Mouse (Mus musculus) embryonic facial prominence, embryonic 10.5 days (tissue): ENCODE measurements around the gene Rnf187. TPM values are rescaled to one million over a fixed set of nuclear protein-coding genes. Genes with fewer than 3 reads are reported as not detected.

ENCODE experiments used
- DNase-seq: peaks from one replicate; pipeline ENCODE4 v3.0.0-alpha.2; 2017; ENCODE audit warnings: low spot score
- H3K27ac ChIP-seq: fragments of 300-500 bp; sonication (generic); replicated peaks from 2 replicates; pipeline ENCODE4 v1.5.1; 2016; ENCODE audit warnings: mild to moderate bottlenecking
- H3K27me3 ChIP-seq: fragments of 300-500 bp; sonication (generic); replicated peaks from 2 replicates; pipeline ENCODE4 v1.6.1; 2016; ENCODE audit warnings: low read depth, mild to moderate bottlenecking; ENCODE audit not compliant: poor library complexity, severe bottlenecking
- H3K36me3 ChIP-seq: fragments of 300-500 bp; sonication (generic); replicated peaks from 2 replicates; pipeline ENCODE4 v1.6.1; 2016; ENCODE audit warnings: mild to moderate bottlenecking, moderate library complexity
- H3K4me1 ChIP-seq: fragments of 300-500 bp; sonication (generic); 2 replicates; pipeline ENCODE4 v1.6.1; 2016
- H3K4me3 ChIP-seq: fragments of 300-500 bp; sonication (generic); 2 replicates; pipeline ENCODE4 v1.5.1; 2016; ENCODE audit warnings: mild to moderate bottlenecking, moderate library complexity
- H3K9me3 ChIP-seq: fragments of 300-500 bp; sonication (generic); 2 replicates; pipeline ENCODE4 v1.6.1; 2016; ENCODE audit warnings: mild to moderate bottlenecking
- WGBS: fragments of 180-500 bp; shearing (Covaris S2); methylation state at CpG from one replicate; pipeline ENCODE4 v1.1.7; 2016; 5-methylcytosine and 5-hydroxymethylcytosine counted together
- polyA plus RNA-seq: library from polyadenylated mRNA; unstranded; fragments of >200 nt; fragmentation: Nextera tagmentation; extraction: Ambion mirVana; gene quantifications from 2 replicates; pipeline ENCODE4 v1.2.1, GENCODE M21; 2016

Gene Rnf187
- polyA plus RNA-seq, 1 experiment from 2014 or later = 258 TPM

DNA sequence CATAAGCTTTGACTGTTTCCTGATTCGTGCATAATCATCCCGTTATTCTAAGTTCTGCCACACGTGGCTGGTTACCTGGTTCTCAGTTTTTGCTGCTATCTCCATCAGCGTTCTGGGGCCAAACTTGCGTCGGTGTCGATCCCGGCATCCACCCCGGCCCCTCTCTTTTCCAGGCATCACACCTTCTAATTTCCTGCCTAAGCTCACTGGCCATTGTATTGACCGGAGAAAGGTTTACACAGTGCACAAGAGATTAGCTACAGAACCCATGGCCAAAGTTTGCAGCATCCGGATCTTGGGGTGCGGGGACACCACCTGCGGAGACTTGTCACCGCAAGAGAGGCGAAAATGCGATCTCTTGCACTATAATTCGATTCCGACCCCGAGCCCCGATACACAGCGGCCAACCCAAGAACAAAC, 38.9 kb upstream of the Rnf187 start:
- Histone ChIP-seq H3K4me1 (peaks cover 48% of the 10 kb centered on the region), H3K36me3 (peaks cover 38% of the 10 kb centered on the region), H3K27ac (peak overlapping the region; percentile 86), H3K4me3 (peak overlapping the region; percentile 93), H3K27me3 (no peaks in the 10 kb centered on the region), H3K9me3 (no peaks in the 10 kb centered on the region)
- WGBS = under 1% methylated on average over 21 of the region's 21 CpGs
- no peak for DNase-seq

DNA sequence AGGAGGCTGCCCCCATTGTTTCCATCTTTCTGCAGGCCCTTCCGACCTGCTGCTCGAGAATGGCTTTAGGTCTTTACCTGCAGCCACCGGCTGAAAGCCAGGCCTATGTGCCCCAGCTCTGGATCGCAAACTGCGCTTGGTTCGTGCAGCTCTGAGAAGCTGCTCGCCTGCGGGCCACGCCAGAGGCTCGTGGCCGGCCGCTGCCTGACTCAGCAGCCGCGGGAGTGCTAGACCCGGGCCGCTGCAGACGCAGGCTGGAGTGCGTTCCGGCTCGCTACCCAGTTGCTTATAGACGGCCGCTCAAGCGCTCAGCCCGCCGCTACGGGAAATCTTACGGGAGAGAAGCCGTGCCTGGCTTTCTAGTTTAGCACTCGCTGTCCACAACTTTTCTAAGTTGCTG, 38.4 kb upstream of the Rnf187 start:
- Histone ChIP-seq H3K36me3 (peaks cover 38% of the 10 kb centered on the region), H3K4me3 (peak overlapping the region; percentile 93), H3K27me3 (no peaks in the 10 kb centered on the region), H3K9me3 (no peaks in the 10 kb centered on the region), H3K27ac (peak overlapping the region; percentile 86), H3K4me1 (peaks cover 47% of the 10 kb centered on the region)
- peak; percentile 50 for DNase-seq
- WGBS = under 1% methylated on average over 29 of the region's 29 CpGs

GRCm38 (mm10) chr11:58974414-58974813, 35.7 kb upstream of the Rnf187 start:
- Histone ChIP-seq H3K27ac (no peak overlapping the region), H3K27me3 (no peaks in the 10 kb centered on the region), H3K36me3 (peaks cover 54% of the 10 kb centered on the region), H3K9me3 (no peaks in the 10 kb centered on the region), H3K4me1 (peaks cover 24% of the 10 kb centered on the region), H3K4me3 (no peak overlapping the region)
- no peak for DNase-seq
- 87% methylated on average over 3 of the region's 3 CpGs for WGBS

- no peaks in the 10 kb centered on the region for H3K9me3 ChIP-seq
- H3K27ac ChIP-seq = no peak overlapping the region
- WGBS = 95% methylated on average over 3 of the region's 3 CpGs
- H3K27me3 ChIP-seq = no peaks in the 10 kb centered on the region
- DNase-seq = no peak
- no peak overlapping the region for H3K4me3 ChIP-seq
- H3K36me3 ChIP-seq = peaks cover 73% of the 10 kb centered on the region
- peaks cover 7% of the 10 kb centered on the region for H3K4me1 ChIP-seq
Observed at GRCm38 (mm10) chr11:58971796-58972195, 33.1 kb upstream of the Rnf187 start.

- DNase-seq = no peak
- Histone ChIP-seq H3K27me3 (no peaks in the 10 kb centered on the region), H3K4me1 (peaks cover 3% of the 10 kb centered on the region; the same call in 1 of the 2 replicates), H3K9me3 (no peaks in the 10 kb centered on the region), H3K27ac (no peak overlapping the region), H3K4me3 (no peak overlapping the region), H3K36me3 (peaks cover 72% of the 10 kb centered on the region)
- 89% methylated on average over 21 of the region's 21 CpGs for WGBS
Observed at GRCm38 (mm10) chr11:58970831-58971530, 32.3 kb upstream of the Rnf187 start.

DNA sequence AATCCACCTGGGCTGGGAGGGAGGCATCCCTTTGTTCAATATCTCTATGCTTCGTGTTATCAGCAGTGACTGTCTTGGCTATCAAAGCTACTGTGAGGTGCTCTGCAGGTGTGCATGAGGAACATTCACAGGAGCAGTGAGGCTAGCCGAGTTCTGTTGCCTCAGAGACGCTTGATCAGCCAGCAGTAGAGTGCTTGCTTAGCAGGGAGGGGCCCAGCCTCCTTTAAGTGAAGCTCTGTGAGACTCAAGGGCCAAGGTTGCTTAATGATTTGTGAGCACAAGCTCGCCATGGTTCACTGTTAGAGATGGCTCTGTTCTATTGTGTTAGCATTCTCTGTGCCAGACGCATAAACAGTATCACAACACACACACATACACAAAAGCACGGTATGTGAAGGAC, 30.9 kb upstream of the Rnf187 start:
- H3K4me3 ChIP-seq = no peak overlapping the region
- H3K27ac ChIP-seq = no peak overlapping the region
- peaks cover 11% of the 10 kb centered on the region for H3K4me1 ChIP-seq
- H3K9me3 ChIP-seq = no peaks in the 10 kb centered on the region
- no peak for DNase-seq
- H3K27me3 ChIP-seq = no peaks in the 10 kb centered on the region
- peaks cover 61% of the 10 kb centered on the region for H3K36me3 ChIP-seq
- 89% methylated on average over 6 of the region's 6 CpGs for WGBS

- Histone ChIP-seq H3K27me3 (0 out of 2 replicates have a peak, but pooled peaks cover 3% of the 10 kb centered on the region), H3K9me3 (no peaks in the 10 kb centered on the region), H3K4me3 (no peak overlapping the region), H3K36me3 (peaks cover 55% of the 10 kb centered on the region), H3K27ac (no peak overlapping the region), H3K4me1 (peaks cover 13% of the 10 kb centered on the region)
- WGBS = 86% methylated on average over 8 of the region's 8 CpGs
- DNase-seq = no peak
Observed at GRCm38 (mm10) chr11:58969027-58969426, 30.3 kb upstream of the Rnf187 start.

DNA sequence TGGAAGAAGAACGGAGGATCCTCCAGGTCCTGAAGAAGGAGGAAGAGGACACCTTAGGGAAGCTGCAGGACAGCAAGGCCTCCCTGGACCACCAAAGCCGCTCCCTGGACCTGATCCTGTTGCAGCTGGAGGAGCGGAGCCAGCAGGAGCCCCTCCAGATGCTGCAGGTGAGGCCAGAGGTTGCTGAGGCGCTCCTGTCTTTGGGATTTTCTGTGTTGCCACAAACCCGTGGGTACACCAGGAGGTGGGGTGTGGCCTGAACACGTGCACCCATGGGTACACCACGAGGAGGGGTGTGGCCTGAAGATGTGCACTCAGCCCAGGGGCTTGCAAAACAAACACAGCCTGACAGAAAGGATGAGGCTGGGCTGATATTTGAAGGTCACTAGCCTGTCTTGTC, 29.8 kb upstream of the Rnf187 start:
- DNase-seq = no peak
- Histone ChIP-seq H3K36me3 (peaks cover 52% of the 10 kb centered on the region), H3K4me3 (no peak overlapping the region), H3K9me3 (no peaks in the 10 kb centered on the region), H3K27ac (no peak overlapping the region), H3K4me1 (peaks cover 16% of the 10 kb centered on the region), H3K27me3 (peaks cover 8% of the 10 kb centered on the region)
- 83% methylated on average over 7 of the region's 7 CpGs for WGBS

GRCm38 (mm10) chr11:58967346-58967745, 28.6 kb upstream of the Rnf187 start:
- peaks cover 20% of the 10 kb centered on the region for H3K27me3 ChIP-seq
- H3K27ac ChIP-seq = no peak overlapping the region
- peaks cover 17% of the 10 kb centered on the region for H3K4me1 ChIP-seq
- 95% methylated on average over 1 of the region's 1 CpGs for WGBS
- no peak overlapping the region for H3K4me3 ChIP-seq
- H3K36me3 ChIP-seq = peaks cover 48% of the 10 kb centered on the region
- no peak for DNase-seq
- H3K9me3 ChIP-seq = no peaks in the 10 kb centered on the region

- Histone ChIP-seq H3K27ac (no peak overlapping the region; the same call in 1 of the 2 replicates), H3K27me3 (peaks cover 38% of the 10 kb centered on the region)
Observed at GRCm38 (mm10) chr11:58965001-58965760, 26.5 kb upstream of the Rnf187 start.

GRCm38 (mm10) chr11:58964216-58964615, 25.5 kb upstream of the Rnf187 start:
- Histone ChIP-seq H3K9me3 (peaks cover 7% of the 10 kb centered on the region; the same call in 1 of the 2 replicates), H3K4me3 (no peak overlapping the region), H3K27ac (no peak overlapping the region), H3K36me3 (peaks cover 17% of the 10 kb centered on the region; the same call in 1 of the 2 replicates), H3K4me1 (peaks cover 31% of the 10 kb centered on the region), H3K27me3 (peaks cover 40% of the 10 kb centered on the region)
- DNase-seq = no peak
- 86% methylated on average over 7 of the region's 7 CpGs for WGBS

More at GRCm38 (mm10) chr11:58965001-58965760, 26.5 kb upstream of the Rnf187 start:
- H3K4me3 ChIP-seq = no peak overlapping the region
- peaks cover 27% of the 10 kb centered on the region for H3K36me3 ChIP-seq
- peaks cover 22% of the 10 kb centered on the region for H3K4me1 ChIP-seq
- no peak for DNase-seq
- H3K9me3 ChIP-seq = peaks cover 7% of the 10 kb centered on the region; the same call in 1 of the 2 replicates
- WGBS = 49% methylated on average over 12 of the region's 12 CpGs

DNA sequence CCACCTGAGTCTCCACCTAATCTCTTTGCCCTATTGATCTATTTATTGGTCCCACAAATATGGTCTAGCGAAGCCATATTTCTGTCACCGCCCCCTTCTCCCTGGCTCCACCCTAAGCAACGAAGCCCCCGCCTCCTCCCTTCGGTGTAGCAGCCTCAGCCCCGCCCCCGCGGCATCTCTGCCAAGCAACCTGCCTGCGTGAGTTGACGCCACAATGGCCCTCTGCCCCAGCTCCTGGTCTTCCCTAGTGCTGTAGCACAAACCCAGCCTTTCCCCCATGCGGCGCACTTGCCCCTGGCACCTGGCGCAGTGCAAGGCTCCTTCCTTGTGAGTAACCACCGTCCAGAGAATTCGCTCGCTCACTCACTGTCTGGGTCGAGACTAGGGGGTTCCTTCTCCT, 24.8 kb upstream of the Rnf187 start:
- peaks cover 7% of the 10 kb centered on the region; the same call in 1 of the 2 replicates for H3K9me3 ChIP-seq
- DNase-seq = peak; percentile 30
- H3K4me1 ChIP-seq = peaks cover 33% of the 10 kb centered on the region
- H3K27ac ChIP-seq = no peak overlapping the region; the same call in 1 of the 2 replicates
- H3K4me3 ChIP-seq = 0 out of 2 replicates have a peak overlapping the region, but pooled peaks have one; percentile 2
- peaks cover 14% of the 10 kb centered on the region; the same call in 1 of the 2 replicates for H3K36me3 ChIP-seq
- 39% methylated on average over 17 of the region's 17 CpGs for WGBS
- peaks cover 46% of the 10 kb centered on the region for H3K27me3 ChIP-seq
